Mouse (Mus musculus) urinary bladder, adult 2 months (tissue): ENCODE measurements around the gene Scn3a. TPM values are rescaled to one million over a fixed set of nuclear protein-coding genes. Genes with fewer than 3 reads are reported as not detected.
"Not testable (repeated sequence)": the region's sequence is repeated elsewhere in the genome, so short reads cannot be mapped to it uniquely, and the experiment has no call there.

Experiments
- DNase-seq: peaks from one replicate; pipeline ENCODE4 v3.0.0; 2022; ENCODE audit warnings: low spot score
- polyA plus RNA-seq: library from polyadenylated mRNA; depleted of rRNA; stranded (reverse); fragments of >200 nt; gene quantifications from 2 replicates; pipeline ENCODE4 v1.2.3, GENCODE M21; 2012

Gene Scn3a
- polyA plus RNA-seq, 1 experiment, result 0.22 TPM

GRCm38 (mm10) chr2:65490450-65490849 is 77.0 kb downstream of the Scn3a start:
- DNase-seq, result no peak

GRCm38 (mm10) chr2:65483434-65483833 is 84.0 kb downstream of the Scn3a start:
- no peak for DNase-seq

DNA sequence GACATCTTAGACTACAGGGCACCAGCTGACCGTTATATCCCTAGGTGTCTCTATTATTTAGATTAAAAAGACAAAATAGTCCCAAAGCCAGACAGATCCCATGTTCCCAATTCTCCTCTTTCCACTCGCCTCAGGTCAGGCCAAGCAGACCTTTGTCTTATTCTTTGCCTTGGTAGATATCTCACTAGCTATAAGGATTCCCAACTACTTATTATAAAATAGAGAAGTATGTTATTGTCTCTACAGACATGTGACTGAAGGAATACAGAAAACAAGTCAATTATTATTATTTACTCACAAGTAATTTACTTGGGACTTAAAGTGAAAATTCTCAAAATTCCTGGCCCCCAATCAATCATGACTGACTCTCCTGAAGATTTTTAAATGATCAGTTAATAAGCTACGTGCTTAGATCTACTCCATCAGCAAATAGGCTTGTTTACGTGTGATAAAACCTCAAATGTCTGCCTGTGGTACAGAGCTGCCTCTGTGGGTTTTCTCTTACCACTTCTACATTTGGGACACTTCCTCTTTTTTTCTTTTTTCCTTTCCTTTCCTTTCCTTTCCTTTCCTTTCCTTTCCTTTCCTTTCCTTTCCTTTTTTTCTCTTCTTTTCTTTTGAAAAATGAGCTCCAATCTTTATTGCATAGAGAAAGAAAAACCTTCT is 86.3 kb downstream of the Scn3a start:
- no peak for DNase-seq

DNA sequence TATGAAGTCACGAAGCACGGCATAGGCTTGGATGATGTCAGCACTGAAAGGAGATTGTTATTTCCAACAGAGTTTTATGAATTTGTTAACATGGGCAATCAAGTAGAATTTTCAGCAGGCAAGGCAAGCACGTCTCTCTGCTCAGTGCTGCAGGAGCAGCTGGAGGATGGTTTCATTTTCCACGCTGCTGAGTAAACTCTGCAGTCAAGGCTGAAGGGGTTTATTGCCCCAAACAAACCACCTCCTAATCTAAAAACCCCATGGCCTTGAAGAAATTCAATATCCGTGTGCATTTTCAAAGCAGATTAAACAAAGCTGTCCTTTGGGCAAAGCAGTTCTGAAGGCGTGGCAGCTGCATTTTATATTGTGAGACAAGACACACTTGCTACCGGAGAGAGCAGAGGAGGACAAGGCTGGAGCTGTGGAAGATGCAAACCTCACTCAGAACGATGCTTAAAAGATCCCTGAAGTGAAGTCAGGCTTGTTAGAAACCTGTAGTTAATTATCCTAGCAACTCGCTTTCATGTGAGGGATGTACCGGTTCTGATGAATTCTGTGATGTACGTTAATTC is 96.0 kb downstream of the Scn3a start:
- DNase-seq, result no peak

GRCm38 (mm10) chr2:65465694-65466093 is 101.7 kb downstream of the Scn3a start:
- no peak for DNase-seq

- DNase-seq, result no peak
These were observed 113.7 kb downstream of the Scn3a start for GRCm38 (mm10) chr2:65453763-65454162.

DNA sequence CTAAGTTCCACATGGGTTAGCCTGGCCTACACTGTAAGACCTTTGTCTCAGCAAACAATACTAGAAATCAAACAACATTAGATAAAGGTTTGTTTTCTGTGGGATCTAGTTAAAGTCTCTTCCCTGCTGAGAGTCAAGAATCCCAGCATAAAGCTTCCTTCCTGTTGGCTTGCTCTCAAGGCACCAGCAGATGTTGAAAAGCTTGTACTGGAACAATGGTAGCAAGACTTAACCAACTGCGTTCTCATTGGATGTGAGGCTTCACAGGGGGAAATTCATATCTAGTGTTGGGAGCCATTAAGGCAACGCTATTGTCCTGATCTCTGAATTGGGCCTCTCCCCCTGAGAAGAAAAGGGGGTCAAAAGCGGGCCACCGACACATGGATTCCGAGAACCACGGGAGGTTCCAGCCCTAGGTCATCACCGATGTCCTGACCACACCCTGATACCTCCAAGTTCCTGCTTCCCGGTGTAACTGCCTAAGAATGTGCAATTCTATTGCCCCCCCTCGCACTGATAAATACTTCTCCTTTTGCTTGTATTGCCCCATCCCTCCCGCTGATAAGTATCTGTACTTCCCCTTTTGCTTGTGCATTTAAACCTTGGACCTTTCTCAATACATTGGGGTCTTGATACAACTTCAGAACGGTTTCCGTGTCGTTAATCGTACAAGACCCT is 115.9 kb downstream of the Scn3a start:
- DNase-seq, result not testable (repeated sequence)

GRCm38 (mm10) chr2:65450449-65451360 is 116.7 kb downstream of the Scn3a start:
- DNase-seq, result no peak

- no peak for DNase-seq
These were observed 118.2 kb downstream of the Scn3a start for GRCm38 (mm10) chr2:65449126-65449828.

GRCm38 (mm10) chr2:65443082-65443481 is 124.3 kb downstream of the Scn3a start:
- DNase-seq, result no peak

GRCm38 (mm10) chr2:65441566-65441965 is 125.9 kb downstream of the Scn3a start:
- DNase-seq, result no peak

DNA sequence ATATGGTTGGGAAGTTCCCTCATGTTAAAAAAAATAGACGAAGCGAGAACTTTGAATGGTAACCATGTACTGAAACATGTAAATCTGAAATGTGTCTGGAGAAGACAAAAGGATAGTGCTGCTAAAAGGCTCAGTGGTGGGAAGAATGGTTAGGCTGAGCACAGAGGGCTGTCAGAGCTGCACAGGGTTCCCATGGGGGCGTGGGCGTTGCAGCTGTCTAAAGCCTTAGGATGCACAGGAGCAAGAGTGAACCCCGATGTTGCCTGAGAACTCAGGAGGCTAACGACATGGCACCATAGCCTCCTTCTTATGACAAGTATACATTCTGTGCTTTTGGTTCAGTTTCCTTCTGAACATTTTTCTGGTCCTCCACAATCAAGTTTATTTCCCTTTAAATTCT is 126.3 kb downstream of the Scn3a start:
- DNase-seq, result no peak

DNA sequence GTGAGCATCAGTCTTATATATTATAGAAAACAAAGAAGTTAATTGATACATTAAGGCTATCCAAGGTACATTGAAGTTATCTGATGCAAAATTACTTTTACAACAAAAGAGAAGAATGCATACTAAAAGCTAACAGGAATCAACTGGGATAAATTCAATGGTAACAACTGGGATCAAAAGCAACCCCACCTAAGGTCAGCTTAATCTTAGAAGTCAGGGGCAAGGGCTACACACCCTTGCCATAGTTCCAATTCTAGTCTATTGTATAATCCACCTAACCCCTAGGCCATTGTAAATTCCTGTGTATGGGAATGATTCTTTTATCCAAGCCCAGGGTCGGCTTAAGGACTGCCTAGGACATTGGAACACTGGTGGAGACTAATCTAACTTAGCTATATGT is 130.5 kb downstream of the Scn3a start:
- no peak for DNase-seq

DNA sequence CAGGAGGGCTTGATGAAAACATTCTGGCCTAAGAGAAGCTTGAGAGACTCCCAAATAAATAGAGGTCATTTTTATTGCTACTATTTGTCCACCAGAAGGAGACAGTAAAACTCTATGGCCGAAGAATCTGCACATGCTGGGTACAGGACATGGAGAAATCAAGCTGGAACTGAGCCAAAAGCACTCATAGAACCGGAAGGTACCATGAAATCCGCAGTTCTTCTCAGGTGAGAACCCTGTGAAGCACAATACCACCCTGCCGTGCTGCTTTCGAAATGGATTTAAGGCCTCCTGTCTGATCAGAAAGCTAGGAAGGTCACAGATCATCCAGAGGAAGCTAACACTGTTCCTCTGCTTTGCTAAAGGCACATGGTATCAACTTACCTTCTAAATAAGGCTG is 143.9 kb downstream of the Scn3a start:
- DNase-seq, result no peak

GRCm38 (mm10) chr2:65421259-65422255 is 145.9 kb downstream of the Scn3a start:
- DNase-seq, result no peak

DNA sequence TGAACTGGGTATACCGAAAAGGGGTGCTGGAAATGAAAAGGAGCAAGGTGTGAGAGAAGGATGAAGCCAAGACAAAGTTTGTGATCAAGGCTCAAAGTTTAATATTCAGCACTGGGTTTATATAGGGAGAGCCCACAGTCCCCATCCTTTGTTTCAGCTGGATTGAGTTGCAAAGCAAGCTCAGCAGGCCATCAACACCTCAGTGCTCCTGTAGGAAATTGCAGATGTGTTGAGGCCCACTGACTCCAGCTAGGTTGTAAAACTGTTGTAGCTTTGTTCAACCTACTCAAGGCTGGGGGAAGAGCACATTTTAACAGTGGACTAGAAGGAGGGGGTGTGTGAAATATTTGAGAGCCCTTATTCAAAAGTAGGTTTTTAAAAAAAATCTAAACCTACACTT is 148.8 kb downstream of the Scn3a start:
- no peak for DNase-seq

GRCm38 (mm10) chr2:65416535-65416934 is 150.9 kb downstream of the Scn3a start:
- no peak for DNase-seq

DNA sequence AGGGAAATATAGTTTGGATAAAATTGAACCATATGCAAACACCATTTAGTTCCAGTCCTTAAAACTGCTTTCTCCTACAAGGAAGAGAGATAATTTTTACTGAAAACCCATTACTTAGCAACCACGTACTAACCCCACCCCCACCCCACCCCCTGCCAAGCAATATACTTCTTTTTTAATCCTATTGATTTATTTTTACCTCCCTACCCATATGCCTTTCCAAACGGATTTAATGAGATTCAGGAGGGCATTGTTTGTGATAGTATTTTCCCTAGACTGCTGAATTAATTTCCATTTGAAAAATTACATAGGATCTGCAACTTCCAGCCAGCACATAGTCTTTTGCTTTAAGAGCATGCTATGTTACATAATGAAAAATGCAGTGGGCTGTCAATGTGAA is 152.1 kb downstream of the Scn3a start:
- DNase-seq, result no peak

GRCm38 (mm10) chr2:65414806-65415281 is 152.6 kb downstream of the Scn3a start:
- DNase-seq, result no peak

DNA sequence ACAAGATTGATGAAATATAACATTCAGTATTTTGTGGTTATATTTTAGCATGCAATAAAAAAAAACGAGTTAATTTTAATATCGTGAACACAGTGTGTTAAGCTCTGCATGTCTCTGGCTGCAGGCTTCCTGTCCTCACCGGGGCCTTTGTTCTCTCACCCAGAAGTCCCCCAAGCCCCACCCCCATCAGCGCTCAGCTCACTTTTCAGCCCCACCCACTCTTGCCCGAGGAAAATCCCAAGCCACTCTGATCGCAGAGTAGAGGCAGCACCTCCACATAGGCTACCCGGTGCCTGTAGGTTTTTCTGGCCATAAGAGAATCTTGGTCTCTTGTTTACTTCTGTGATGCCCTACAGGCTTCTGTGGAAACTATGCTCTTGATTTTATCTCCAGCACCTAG is 153.2 kb downstream of the Scn3a start:
- no peak for DNase-seq
